Mouse (Mus musculus) layer of hippocampus, adult 2 months (tissue): ENCODE data around the gene Nfix. TPM values are rescaled to one million over a fixed set of nuclear protein-coding genes. Genes with fewer than 3 reads are reported as not detected.

Source experiments
- DNase-seq, 2 experiments: peaks; one replicate each; pipeline ENCODE4 v3.0.0; 2022; ENCODE audit warnings: low spot score in 2 of 2
- H3K27ac ChIP-seq: fragments of 200-600 bp; 2 replicates; pipeline ENCODE4 v1.8.1; 2022
- H3K4me3 ChIP-seq: fragments of 200-600 bp; 2 replicates; pipeline ENCODE4 v1.8.1; 2022; ENCODE audit warnings: mild to moderate bottlenecking
- CTCF ChIP-seq: fragments of 200-600 bp; conservative IDR thresholded peaks from 2 replicates; pipeline ENCODE4 v1.8.1; 2022; ENCODE audit warnings: antibody characterized with exemption, mild to moderate bottlenecking, moderate library complexity
- total RNA-seq, 2 experiments: library from RNA; stranded (reverse); gene quantifications; 2 replicates each; pipeline ENCODE4 v1.2.3; 2021

Nfix gene
- total RNA-seq, 2 experiments from 2014 or later = 408 to 482 TPM

- Histone ChIP-seq H3K27ac (peak overlapping the region; percentile 97), H3K4me3 (peak overlapping the region; percentile 82)
- DNase-seq = no peak
- no peak; the same call in 1 of the 2 replicates for TF ChIP-seq CTCF
Observed at GRCm38 (mm10) chr8:84799136-84799931, 810 bp downstream of the Nfix start.

GRCm38 (mm10) chr8:84798446-84799135, 1.6 kb downstream of the Nfix start:
- DNase-seq = no peak
- Histone ChIP-seq H3K27ac (peak overlapping the region; percentile 97), H3K4me3 (peak overlapping the region; percentile 82)
- TF ChIP-seq CTCF = no peak

GRCm38 (mm10) chr8:84797971-84798370, 2.2 kb downstream of the Nfix start:
- peak overlapping the region; percentile 97 for H3K27ac ChIP-seq
- H3K4me3 ChIP-seq = peak overlapping the region; percentile 82
- DNase-seq = no peak
- no peak for TF ChIP-seq CTCF

GRCm38 (mm10) chr8:84797256-84797797, 2.8 kb downstream of the Nfix start:
- no peak for TF ChIP-seq CTCF
- Histone ChIP-seq H3K27ac (peak overlapping the region; percentile 97), H3K4me3 (peak overlapping the region; percentile 82)
- DNase-seq = no peak

- Histone ChIP-seq H3K4me3 (peak overlapping the region; percentile 24; the same call in 1 of the 2 replicates), H3K27ac (peak overlapping the region; percentile 97)
- TF ChIP-seq CTCF = no peak
- DNase-seq = no peak
Observed at GRCm38 (mm10) chr8:84794486-84794885, 5.7 kb downstream of the Nfix start.

GRCm38 (mm10) chr8:84793791-84794485, 6.2 kb downstream of the Nfix start:
- DNase-seq = peak; percentile 71 to 86
- Histone ChIP-seq H3K4me3 (peak overlapping the region; percentile 43), H3K27ac (peak overlapping the region; percentile 97)
- TF ChIP-seq CTCF = no peak

- DNase-seq = no peak
- peak overlapping the region; percentile 97 for H3K27ac ChIP-seq
- no peak for TF ChIP-seq CTCF
- peak overlapping the region; percentile 43; the same call in 1 of the 2 replicates for H3K4me3 ChIP-seq
Observed at GRCm38 (mm10) chr8:84793134-84793533, 7.0 kb downstream of the Nfix start.

GRCm38 (mm10) chr8:84792429-84792947, 7.7 kb downstream of the Nfix start:
- DNase-seq = no peak
- TF ChIP-seq CTCF = no peak
- Histone ChIP-seq H3K27ac (peak overlapping the region; percentile 97), H3K4me3 (no peak overlapping the region)

- H3K27ac ChIP-seq = peak overlapping the region; percentile 97
Observed at GRCm38 (mm10) chr8:84790537-84790936, 9.6 kb downstream of the Nfix start.

GRCm38 (mm10) chr8:84789855-84790486, 10.2 kb downstream of the Nfix start:
- peak in 1 of 2 experiments; percentile 73 for DNase-seq
- TF ChIP-seq CTCF = no peak
- peak overlapping the region; percentile 97 for H3K27ac ChIP-seq
- peak overlapping the region; percentile 24 for H3K4me3 ChIP-seq

More at GRCm38 (mm10) chr8:84790537-84790936, 9.6 kb downstream of the Nfix start:
- no peak overlapping the region for H3K4me3 ChIP-seq
- no peak for TF ChIP-seq CTCF
- no peak for DNase-seq

GRCm38 (mm10) chr8:84789345-84789744, 10.8 kb downstream of the Nfix start:
- peak overlapping the region; percentile 24 for H3K4me3 ChIP-seq
- peak overlapping the region; percentile 97 for H3K27ac ChIP-seq
- no peak for DNase-seq
- no peak for TF ChIP-seq CTCF

- TF ChIP-seq CTCF = no peak
- Histone ChIP-seq H3K4me3 (no peak overlapping the region; the same call in 1 of the 2 replicates), H3K27ac (peak overlapping the region; percentile 97)
- no peak for DNase-seq
Observed at GRCm38 (mm10) chr8:84788896-84789295, 11.2 kb downstream of the Nfix start.
